ENCODE assay signal across 30 mouse cellular contexts in the genomic region with DNA sequence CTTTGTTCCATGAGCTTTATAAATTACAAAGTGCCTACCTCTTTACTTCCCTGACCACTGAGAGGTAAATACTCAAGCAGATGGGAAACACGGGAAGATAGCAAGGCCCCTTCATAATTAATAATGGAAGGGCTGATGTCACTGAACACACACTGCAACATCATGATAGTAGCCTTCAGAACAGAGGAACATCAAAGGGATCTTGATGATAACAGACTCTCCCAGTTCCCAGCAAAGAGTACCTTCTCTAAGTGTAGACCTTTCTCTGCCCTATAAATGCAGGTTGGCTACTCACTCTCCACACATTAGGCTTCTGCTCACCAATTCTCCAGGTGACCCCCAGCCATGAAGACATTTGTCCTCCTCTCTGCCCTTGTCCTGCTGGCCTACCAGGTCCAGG. TPM values are rescaled to one million over a fixed set of nuclear protein-coding genes. Genes with fewer than 3 reads are reported as not detected.
"Had no signal": no experiment of that assay in that cellular context is flagged by ENCODE, and none has a peak within 500 bp of the region (broad histone marks: within the 10 kb centered on the region; RNA-seq: fewer than 3 reads in every experiment).

Defa36 (plus strand) TSS at position 301 of the 400 bp plus-strand sequence.

RNA-seq across cellular contexts. Expression of gene Defa36, which starts in this region (rescaled TPM):
- polyA plus RNA-seq: limb, embryonic 10.5 days; limb, embryonic 11.5 days; limb, embryonic 12.5 days; limb, embryonic 13.5 days; limb, embryonic 14.5 days; limb, embryonic 15.5 days; liver, adult 2 months; liver, embryonic 11.5 days; liver, embryonic 12.5 days; liver, embryonic 13.5 days; liver, embryonic 14.5 days; liver, embryonic 15.5 days; liver, embryonic 16.5 days; liver, postnatal 0 days; lung, adult 2 months; lung, embryonic 14.5 days; lung, embryonic 15.5 days; lung, embryonic 16.5 days; lung, postnatal 0 days; macrophage; midbrain, embryonic 10.5 days; midbrain, embryonic 11.5 days; midbrain, embryonic 12.5 days; midbrain, embryonic 13.5 days; midbrain, embryonic 14.5 days; midbrain, embryonic 15.5 days; midbrain, embryonic 16.5 days; midbrain, postnatal 0 days; myocyte; neural tube, embryonic 11.5 days had no signal
